Mouse (Mus musculus): ENCODE measurements around the gene Kif3b.

DNA sequence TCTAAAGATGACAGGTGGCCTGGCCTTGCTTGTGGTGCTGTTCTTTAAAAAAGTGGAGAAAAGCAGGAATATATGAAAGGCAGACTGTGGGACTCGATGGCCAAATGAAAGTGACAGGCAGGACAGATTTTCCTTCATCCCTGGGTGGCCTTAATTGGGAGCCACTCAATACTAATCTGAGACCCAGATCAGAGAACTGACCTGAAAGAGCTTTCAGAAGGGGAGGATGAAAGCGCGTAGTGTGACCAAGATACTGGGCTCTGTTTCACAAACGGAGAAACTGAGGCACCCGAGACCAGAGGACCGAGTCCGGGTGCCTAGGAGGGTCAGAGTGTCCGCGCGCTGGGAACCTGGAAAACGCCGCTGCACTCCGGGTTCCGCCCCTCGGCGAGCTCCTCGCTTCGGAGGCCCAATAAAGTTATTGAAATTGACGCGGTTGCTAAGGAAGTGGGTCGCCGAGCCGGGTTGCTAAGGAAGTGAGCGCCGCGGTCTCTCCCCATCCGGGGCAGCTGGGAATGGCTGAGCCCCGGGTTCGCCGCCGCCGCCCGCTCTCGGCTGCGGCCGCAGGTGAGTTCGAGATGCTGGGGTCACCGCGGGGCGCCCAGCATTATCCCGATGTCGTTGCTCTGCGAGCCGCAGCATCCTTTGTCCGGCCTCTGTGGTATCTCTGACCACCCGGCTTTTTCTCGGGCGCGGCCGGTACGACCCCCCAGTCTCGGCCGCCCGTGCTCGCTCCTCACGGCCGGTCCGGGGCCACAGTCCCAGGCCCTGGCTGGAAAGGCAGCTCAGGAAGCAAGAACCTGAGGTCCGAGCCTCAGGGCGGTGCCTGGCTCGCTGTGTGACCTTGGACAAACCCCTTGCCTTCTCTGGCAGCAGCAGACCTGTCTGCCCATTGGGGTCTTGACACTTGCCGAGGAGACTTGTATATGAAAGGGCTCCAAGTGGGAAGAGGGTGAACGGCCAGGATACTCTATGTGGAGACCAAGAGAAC lies at the start of gene Kif3b:
- TF ChIP-seq GATA1 (IDR thresholded peaks at IDR 0.05; ENCODE audit: borderline replicate concordance, low read length) (no peak), FLI1 (IDR thresholded peaks at IDR 0.05; ENCODE audit: low read length) (0 out of 2 replicates have a peak, but pooled peaks have one; percentile 12)
